Mouse (Mus musculus) embryo, embryonic 9.5 days (tissue): Measurements from ENCODE around the gene Naa50.

Source experiments
- DNase-seq: peaks from one replicate; pipeline ENCODE4 v3.0.0-alpha.2; 2017; ENCODE audit errors: extremely low spot score

The Naa50 gene

GRCm38 (mm10) chr16:44199066-44199703, 59.6 kb downstream of the Naa50 start:
- no peak for DNase-seq

GRCm38 (mm10) chr16:44200146-44200545, 60.5 kb downstream of the Naa50 start:
- DNase-seq: no peak

- DNase-seq: no peak
Measured at GRCm38 (mm10) chr16:44204331-44204730, 64.7 kb downstream of the Naa50 start.

- no peak for DNase-seq
Measured at GRCm38 (mm10) chr16:44205973-44206372, 66.3 kb downstream of the Naa50 start.

- no peak for DNase-seq
Measured at GRCm38 (mm10) chr16:44210156-44211053, 70.8 kb downstream of the Naa50 start.

GRCm38 (mm10) chr16:44211054-44211414, 71.4 kb downstream of the Naa50 start:
- no peak for DNase-seq

GRCm38 (mm10) chr16:44212703-44213102, 73.1 kb downstream of the Naa50 start:
- no peak for DNase-seq
